Mouse (Mus musculus) thymus, adult 2 months (tissue): ENCODE measurements at regions not wholly inside any gene's neighbourhood (a gene's known extent, or its start where the extent isn't known, plus 50 kb on each side); places are given as distances from the start of the nearest gene placed in this dataset.

ENCODE experiments used
- DNase-seq: peaks from one replicate; pipeline ENCODE4 v3.0.0; 2021
- H3K27ac ChIP-seq: fragments of 200-500 bp; 2 replicates; pipeline ENCODE4 v1.5.1; 2012; ENCODE audit warnings: low read length, control low read depth; ENCODE audit not compliant: control insufficient read depth, insufficient read depth
- H3K27me3 ChIP-seq: fragments of 200-500 bp; 2 replicates; pipeline ENCODE4 v1.6.1; 2012; ENCODE audit warnings: mild to moderate bottlenecking, low read length, moderate library complexity, mixed read lengths; ENCODE audit not compliant: control insufficient read depth, insufficient read depth
- H3K36me3 ChIP-seq: fragments of 200-500 bp; 2 replicates; pipeline ENCODE4 v1.6.1; 2012; ENCODE audit warnings: mild to moderate bottlenecking, low read length, moderate library complexity; ENCODE audit not compliant: control insufficient read depth, insufficient read depth
- H3K4me1 ChIP-seq: fragments of 200-500 bp; replicated peaks from 2 replicates; pipeline ENCODE4 v1.6.1; 2012; ENCODE audit warnings: low read length; ENCODE audit not compliant: control insufficient read depth, insufficient read depth
- H3K4me3 ChIP-seq: fragments of 200-500 bp; 2 replicates; pipeline ENCODE4 v1.5.1; 2012; ENCODE audit warnings: mild to moderate bottlenecking, low read length, control low read depth, moderate library complexity; ENCODE audit not compliant: control insufficient read depth, insufficient read depth
- CTCF ChIP-seq: fragments of 200-500 bp; IDR thresholded peaks from 2 replicates; pipeline ENCODE4 v1.5.1; 2012; ENCODE audit warnings: mild to moderate bottlenecking, control low read depth, low read length, moderate library complexity, borderline replicate concordance; ENCODE audit not compliant: control insufficient read depth, poor library complexity, insufficient read depth; ENCODE audit errors: extremely low read depth
- POLR2A ChIP-seq: fragments of 200-500 bp; IDR thresholded peaks from 2 replicates; pipeline ENCODE4 v1.6.1; 2012; ENCODE audit warnings: mild to moderate bottlenecking, low read length, control low read depth, moderate library complexity; ENCODE audit not compliant: control insufficient read depth, poor library complexity, insufficient read depth; ENCODE audit errors: extremely low read depth
- WGBS: fragments of 180-500 bp; shearing (Covaris S2); methylation state at CpG from one replicate; pipeline ENCODE4 v1.1.7; 2018; 5-methylcytosine and 5-hydroxymethylcytosine counted together

- TF ChIP-seq POLR2A (no peak), CTCF (no peak)
- H3K27ac ChIP-seq, result no peak overlapping the region
- H3K4me3 ChIP-seq, result no peak overlapping the region
- no peak for DNase-seq
- WGBS, result 96% methylated on average over 3 of the region's 3 CpGs
- no peaks in the 10 kb centered on the region for H3K27me3 ChIP-seq
- no peaks in the 10 kb centered on the region for H3K4me1 ChIP-seq
- H3K36me3 ChIP-seq, result no peaks in the 10 kb centered on the region
Observed at GRCm38 (mm10) chr14:47896581-47896980, 224.0 kb upstream of the Peli2 start.

GRCm38 (mm10) chr14:47897907-47898530 is 222.6 kb upstream of the Peli2 start:
- TF ChIP-seq CTCF (no peak), POLR2A (no peak)
- Histone ChIP-seq H3K27me3 (no peaks in the 10 kb centered on the region), H3K4me3 (no peak overlapping the region), H3K27ac (no peak overlapping the region), H3K4me1 (no peaks in the 10 kb centered on the region), H3K36me3 (no peaks in the 10 kb centered on the region)
- 86% methylated on average over 5 of the region's 5 CpGs for WGBS
- no peak for DNase-seq

- Histone ChIP-seq H3K27me3 (no peaks in the 10 kb centered on the region), H3K4me1 (no peaks in the 10 kb centered on the region), H3K27ac (no peak overlapping the region), H3K4me3 (no peak overlapping the region), H3K36me3 (no peaks in the 10 kb centered on the region)
- no peak for DNase-seq
- 96% methylated on average over 4 of the region's 4 CpGs for WGBS
- TF ChIP-seq CTCF (no peak), POLR2A (no peak)
Observed at GRCm38 (mm10) chr14:47898605-47899004, 222.0 kb upstream of the Peli2 start.

DNA sequence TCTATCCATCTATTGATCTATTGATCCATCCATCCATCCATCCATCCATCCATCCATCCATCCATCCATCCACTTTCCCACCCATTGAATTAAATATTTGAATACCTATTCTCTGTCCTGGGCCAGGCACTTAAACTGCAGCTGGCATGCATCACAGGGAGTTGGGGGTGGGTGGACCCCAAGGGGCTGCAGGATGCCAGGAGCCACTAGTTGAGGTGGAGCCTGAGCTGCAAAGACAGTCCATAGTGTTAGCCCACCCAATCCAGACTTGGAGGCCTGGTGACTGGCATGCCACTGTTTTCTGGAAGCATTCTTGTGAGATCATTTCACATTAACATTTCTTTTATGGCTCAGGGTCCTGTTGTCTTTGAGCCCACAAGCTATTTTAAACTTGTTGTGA is 215.3 kb upstream of the Peli2 start:
- DNase-seq, result no peak
- H3K36me3 ChIP-seq, result no peaks in the 10 kb centered on the region
- no peak for TF ChIP-seq POLR2A
- TF ChIP-seq CTCF, result no peak

DNA sequence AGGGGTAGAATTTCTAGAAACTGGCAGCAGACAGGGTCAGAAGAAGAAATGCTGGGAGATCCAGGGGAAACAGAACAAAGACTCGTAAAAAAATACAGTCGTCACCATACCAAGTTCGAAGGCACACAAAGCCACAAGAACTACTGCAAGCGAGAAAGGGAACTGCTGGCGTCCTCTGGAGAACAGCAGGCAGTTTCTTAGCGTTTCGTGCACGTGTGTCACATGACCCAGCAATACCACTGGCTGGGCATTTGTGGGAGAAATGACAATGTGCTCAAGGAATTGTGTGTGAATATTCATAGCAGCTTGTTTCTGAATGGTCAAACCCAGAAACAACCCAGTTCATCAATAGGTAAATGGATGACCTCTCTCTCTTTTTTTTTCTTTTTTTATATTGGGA is 211.5 kb upstream of the Peli2 start:
- Histone ChIP-seq H3K4me1 (no peaks in the 10 kb centered on the region), H3K27me3 (no peaks in the 10 kb centered on the region), H3K4me3 (no peak overlapping the region), H3K36me3 (no peaks in the 10 kb centered on the region), H3K27ac (no peak overlapping the region)
- 5% methylated on average over 8 of the region's 8 CpGs for WGBS
- DNase-seq, result no peak
- no peak for TF ChIP-seq CTCF

More for the DNA sequence above, 215.3 kb upstream of the Peli2 start:
- H3K27me3 ChIP-seq, result no peaks in the 10 kb centered on the region
- H3K4me1 ChIP-seq, result no peaks in the 10 kb centered on the region
- H3K4me3 ChIP-seq, result no peak overlapping the region
- H3K27ac ChIP-seq, result no peak overlapping the region

GRCm38 (mm10) chr14:47910741-47911295 is 209.8 kb upstream of the Peli2 start:
- no peak for TF ChIP-seq POLR2A
- no peak for TF ChIP-seq CTCF
- 89% methylated on average over 6 of the region's 6 CpGs for WGBS

More at GRCm38 (mm10) chr14:47910741-47911295, 209.8 kb upstream of the Peli2 start:
- H3K36me3 ChIP-seq, result no peaks in the 10 kb centered on the region
- DNase-seq, result no peak
- H3K27me3 ChIP-seq, result no peaks in the 10 kb centered on the region
- H3K4me3 ChIP-seq, result no peak overlapping the region
- H3K27ac ChIP-seq, result no peak overlapping the region
- H3K4me1 ChIP-seq, result no peaks in the 10 kb centered on the region
